Mouse (Mus musculus) stomach, embryonic 14.5 days (tissue): ENCODE measurements around the gene Tbc1d1. TPM values are rescaled to one million over a fixed set of nuclear protein-coding genes. Genes with fewer than 3 reads are reported as not detected.

Experiments used
- ATAC-seq: fragments of 200-750 bp; cut with Nextera tagmentation; 2 replicates; pipeline ENCODE4 v1.8.0; 2017; ENCODE audit warnings: low read depth, moderate TSS enrichment; ENCODE audit not compliant: insufficient number of reproducible peaks, insufficient read depth, low FRiP score
- H3K27ac ChIP-seq: fragments of 300-500 bp; sonication (generic); 2 replicates; pipeline ENCODE4 v1.5.1; 2014; ENCODE audit warnings: mild to moderate bottlenecking, low read length, moderate library complexity, mixed read lengths
- H3K27me3 ChIP-seq: fragments of 300-500 bp; sonication (generic); 2 replicates; pipeline ENCODE4 v1.6.1; 2014; ENCODE audit warnings: low read length, control low read depth, mixed read lengths; ENCODE audit not compliant: control insufficient read depth, insufficient read depth
- H3K36me3 ChIP-seq: fragments of 300-500 bp; sonication (generic); 2 replicates; pipeline ENCODE4 v1.6.1; 2014; ENCODE audit warnings: mild to moderate bottlenecking, control low read depth, low read length, moderate library complexity, mixed read lengths; ENCODE audit not compliant: control insufficient read depth, insufficient read depth
- H3K4me1 ChIP-seq: fragments of 300-500 bp; sonication (generic); 2 replicates; pipeline ENCODE4 v1.6.1; 2014; ENCODE audit warnings: low read length, control low read depth, mixed read lengths; ENCODE audit not compliant: control insufficient read depth, insufficient read depth
- H3K4me2 ChIP-seq: fragments of 300-500 bp; sonication (generic); replicated peaks from 2 replicates; pipeline ENCODE4 v1.6.1; 2014; ENCODE audit warnings: low read depth, low read length, control low read depth
- H3K4me3 ChIP-seq: fragments of 300-500 bp; sonication (generic); 2 replicates; pipeline ENCODE4 v1.5.1; 2014; ENCODE audit warnings: low read depth, low read length, control low read depth
- H3K9ac ChIP-seq: fragments of 300-500 bp; sonication (generic); replicated peaks from 2 replicates; pipeline ENCODE4 v1.6.1; 2014; ENCODE audit warnings: low read depth, mild to moderate bottlenecking, control low read depth, low read length, moderate library complexity, mixed read lengths
- H3K9me3 ChIP-seq: fragments of 300-500 bp; sonication (generic); 2 replicates; pipeline ENCODE4 v1.6.1; 2016; ENCODE audit warnings: low read depth, low read length, control low read depth; ENCODE audit not compliant: control insufficient read depth
- WGBS: fragments of 180-500 bp; shearing (Covaris S2); extraction: QIAGEN DNeasy Blood & Tissue Kit; methylation state at CpG from one replicate; pipeline ENCODE4 v1.1.7; 2014; 5-methylcytosine and 5-hydroxymethylcytosine counted together
- polyA plus RNA-seq: library from polyadenylated mRNA; unstranded; fragments of >200 nt; fragmentation: Nextera tagmentation; extraction: Ambion mirVana; gene quantifications from 2 replicates; pipeline ENCODE4 v1.2.1, GENCODE M21; 2014

Tbc1d1 gene
- polyA plus RNA-seq, 1 experiment from 2014 or later: 37.2 TPM

DNA sequence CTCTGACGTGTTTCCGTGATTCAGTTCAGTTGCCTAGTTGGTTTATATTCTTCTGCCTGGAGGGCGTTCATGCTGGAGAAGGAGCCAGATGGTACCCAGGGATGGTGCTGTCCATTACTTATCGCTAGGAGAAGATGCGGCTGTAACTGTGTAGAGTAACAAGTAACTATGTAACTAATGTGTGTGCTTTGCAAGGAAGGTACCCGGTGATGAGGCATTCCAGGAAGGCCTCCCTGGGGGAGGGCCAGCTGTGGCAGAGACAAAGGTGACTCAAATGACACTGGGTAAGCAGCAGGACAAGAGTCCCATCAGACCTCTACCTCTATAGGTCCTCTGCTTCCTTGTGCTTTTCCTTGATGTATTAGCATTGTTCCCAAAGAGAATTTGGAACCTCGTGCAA, 29.2 kb downstream of the Tbc1d1 start:
- Histone ChIP-seq H3K27me3 (no peaks in the 10 kb centered on the region), H3K9me3 (no peaks in the 10 kb centered on the region), H3K4me2 (no peak overlapping the region), H3K36me3 (no peaks in the 10 kb centered on the region), H3K27ac (no peak overlapping the region), H3K9ac (no peak overlapping the region), H3K4me1 (no peaks in the 10 kb centered on the region), H3K4me3 (no peak overlapping the region)
- WGBS: 52% methylated on average over 7 of the region's 7 CpGs
- no peak for ATAC-seq

DNA sequence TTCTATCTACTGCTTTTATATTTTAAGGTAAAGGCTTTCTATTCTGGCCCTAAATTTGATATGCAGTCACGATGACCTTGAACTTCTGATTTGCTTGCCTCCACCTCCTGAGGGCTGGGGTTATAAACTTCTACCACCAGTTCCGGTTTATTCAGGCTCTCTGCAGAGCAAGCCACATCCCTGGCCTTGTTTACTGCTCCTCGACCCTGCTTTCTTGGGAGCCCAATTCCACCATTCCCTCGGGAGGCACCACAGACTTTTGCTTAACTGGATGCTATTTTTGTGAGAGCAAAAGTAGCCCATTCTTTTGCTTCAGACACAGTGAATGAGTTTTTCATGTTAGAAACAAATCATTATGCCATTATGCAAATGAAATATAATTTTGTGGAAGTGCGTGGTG, 30.5 kb downstream of the Tbc1d1 start:
- H3K4me2 ChIP-seq: no peak overlapping the region
- peaks cover 7% of the 10 kb centered on the region; the same call in 1 of the 2 replicates for H3K9me3 ChIP-seq
- 73% methylated on average over 5 of the region's 5 CpGs for WGBS
- ATAC-seq: no peak
- H3K27ac ChIP-seq: no peak overlapping the region
- no peak overlapping the region for H3K9ac ChIP-seq
- H3K4me1 ChIP-seq: no peaks in the 10 kb centered on the region
- no peak overlapping the region for H3K4me3 ChIP-seq
- no peaks in the 10 kb centered on the region for H3K36me3 ChIP-seq
- H3K27me3 ChIP-seq: no peaks in the 10 kb centered on the region

DNA sequence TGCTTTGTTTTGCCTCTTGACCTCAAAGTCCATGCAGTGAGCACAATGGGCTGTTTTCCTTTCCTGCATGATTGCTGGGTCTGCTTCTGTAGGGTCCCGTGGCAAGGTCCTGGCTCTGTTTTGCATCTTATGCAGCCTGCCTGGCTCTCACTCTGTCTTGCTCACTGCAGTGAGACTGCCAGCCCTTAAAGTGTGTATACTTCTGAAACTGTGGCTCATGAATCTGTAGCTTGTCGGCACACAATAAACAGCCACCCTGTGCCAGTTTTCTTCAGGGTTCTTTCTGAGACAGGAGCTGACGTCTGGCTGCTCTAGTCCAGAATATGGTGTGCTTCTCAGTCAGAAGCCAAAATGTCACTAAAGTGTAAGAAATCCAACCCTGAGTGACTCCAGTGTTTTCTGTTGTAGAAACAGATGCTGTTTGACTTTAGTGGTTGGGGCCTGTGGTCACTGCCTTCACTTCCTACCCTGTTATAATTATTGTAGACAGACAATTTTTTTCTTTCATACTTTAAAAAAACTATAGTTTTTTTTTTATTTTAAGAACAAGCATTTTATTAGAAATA, 32.1 kb downstream of the Tbc1d1 start:
- Histone ChIP-seq H3K9me3 (peaks cover 7% of the 10 kb centered on the region; the same call in 1 of the 2 replicates), H3K27ac (no peak overlapping the region), H3K4me2 (no peak overlapping the region), H3K9ac (no peak overlapping the region), H3K4me3 (no peak overlapping the region), H3K36me3 (no peaks in the 10 kb centered on the region), H3K27me3 (no peaks in the 10 kb centered on the region), H3K4me1 (no peaks in the 10 kb centered on the region; the same call in 1 of the 2 replicates)
- no peak for ATAC-seq
- 34% methylated on average over 3 of the region's 3 CpGs for WGBS

DNA sequence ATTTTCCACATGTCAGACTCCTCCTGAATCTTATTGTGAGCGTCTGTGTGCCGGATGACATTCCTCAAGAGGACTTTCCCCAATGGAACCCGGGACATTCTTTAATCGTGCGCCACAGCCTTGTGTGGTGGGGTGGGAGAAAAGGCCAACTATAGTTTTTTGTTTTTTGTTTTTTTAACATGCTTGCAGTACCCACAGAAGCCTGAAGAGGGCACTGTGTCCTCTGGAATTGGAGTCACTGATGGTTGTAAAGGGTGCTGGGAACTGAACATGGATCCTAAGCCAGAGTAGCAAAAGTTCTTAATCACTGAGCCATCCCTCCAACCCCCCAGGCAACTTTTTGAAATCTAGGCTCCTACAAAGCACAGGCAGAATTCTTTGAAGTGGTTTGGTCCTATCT, 34.8 kb downstream of the Tbc1d1 start:
- H3K4me3 ChIP-seq: no peak overlapping the region
- peaks cover 7% of the 10 kb centered on the region; the same call in 1 of the 2 replicates for H3K9me3 ChIP-seq
- no peak overlapping the region for H3K9ac ChIP-seq
- no peak overlapping the region for H3K27ac ChIP-seq
- H3K27me3 ChIP-seq: no peaks in the 10 kb centered on the region
- WGBS: 95% methylated on average over 5 of the region's 5 CpGs
- no peak overlapping the region for H3K4me2 ChIP-seq
- H3K4me1 ChIP-seq: peaks cover 3% of the 10 kb centered on the region; the same call in 1 of the 2 replicates
- no peaks in the 10 kb centered on the region for H3K36me3 ChIP-seq
- ATAC-seq: no peak

DNA sequence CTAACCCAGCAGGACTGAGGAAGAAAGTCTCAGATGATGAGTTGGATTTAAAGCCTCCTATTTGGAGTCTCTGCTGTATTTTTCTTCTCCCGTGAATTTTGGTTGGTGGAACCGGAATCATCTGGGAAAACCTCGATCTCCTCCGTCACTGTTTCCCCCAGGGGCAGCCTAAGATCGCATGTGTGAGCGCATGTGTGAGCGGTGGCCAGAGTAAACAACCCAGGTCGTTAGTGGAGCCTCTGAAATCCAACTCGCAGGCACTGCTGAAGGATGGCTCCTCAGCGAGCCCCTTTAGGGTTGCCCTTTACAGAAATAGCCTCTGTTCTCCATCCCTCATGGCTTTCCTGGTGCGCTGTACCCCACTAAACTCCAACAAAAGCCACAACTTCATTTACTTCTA, 37.2 kb downstream of the Tbc1d1 start:
- Histone ChIP-seq H3K9ac (no peak overlapping the region), H3K4me1 (peaks cover 3% of the 10 kb centered on the region; the same call in 1 of the 2 replicates), H3K27me3 (no peaks in the 10 kb centered on the region), H3K36me3 (no peaks in the 10 kb centered on the region), H3K9me3 (peaks cover 7% of the 10 kb centered on the region; the same call in 1 of the 2 replicates), H3K4me3 (no peak overlapping the region), H3K4me2 (0 out of 2 replicates have a peak overlapping the region, but pooled peaks have one; percentile 8), H3K27ac (no peak overlapping the region)
- ATAC-seq: no peak
- WGBS: 27% methylated on average over 11 of the region's 11 CpGs

DNA sequence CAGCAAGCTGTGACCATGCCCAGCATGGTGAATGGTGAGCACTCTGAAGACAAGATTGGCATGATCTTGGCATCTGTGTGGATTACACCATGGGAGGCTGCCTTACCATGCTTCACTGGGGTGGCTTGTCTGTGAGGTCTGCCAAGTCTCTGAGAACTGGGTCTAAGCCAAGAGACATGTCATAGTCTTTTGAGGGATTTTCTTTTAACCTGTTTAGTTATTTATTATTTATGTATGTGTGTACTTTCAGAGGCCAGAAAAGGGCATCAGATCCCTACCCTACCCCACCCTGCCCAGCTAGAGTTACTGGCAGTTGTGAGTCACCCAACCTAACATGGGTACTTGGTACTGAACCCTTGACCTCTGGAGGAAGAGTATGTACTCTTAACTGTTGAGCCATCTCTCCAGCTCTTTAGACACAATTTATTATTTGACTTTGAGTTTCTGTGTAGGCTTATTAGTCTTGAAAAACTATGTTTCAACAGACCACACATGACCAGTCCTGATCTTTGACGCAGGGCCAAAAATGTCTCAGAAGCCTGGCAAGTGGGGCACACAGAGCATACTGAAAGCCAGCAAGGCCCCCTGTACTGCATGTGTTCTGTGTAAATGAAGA, 40.3 kb downstream of the Tbc1d1 start:
- Histone ChIP-seq H3K27ac (no peak overlapping the region), H3K9ac (no peak overlapping the region), H3K4me3 (no peak overlapping the region), H3K27me3 (no peaks in the 10 kb centered on the region), H3K4me1 (peaks cover 3% of the 10 kb centered on the region; the same call in 1 of the 2 replicates), H3K36me3 (no peaks in the 10 kb centered on the region), H3K9me3 (peaks cover under 1% of the 10 kb centered on the region; the same call in 1 of the 2 replicates), H3K4me2 (no peak overlapping the region)
- 90% methylated on average over 1 of the region's 1 CpGs for WGBS
- no peak for ATAC-seq

DNA sequence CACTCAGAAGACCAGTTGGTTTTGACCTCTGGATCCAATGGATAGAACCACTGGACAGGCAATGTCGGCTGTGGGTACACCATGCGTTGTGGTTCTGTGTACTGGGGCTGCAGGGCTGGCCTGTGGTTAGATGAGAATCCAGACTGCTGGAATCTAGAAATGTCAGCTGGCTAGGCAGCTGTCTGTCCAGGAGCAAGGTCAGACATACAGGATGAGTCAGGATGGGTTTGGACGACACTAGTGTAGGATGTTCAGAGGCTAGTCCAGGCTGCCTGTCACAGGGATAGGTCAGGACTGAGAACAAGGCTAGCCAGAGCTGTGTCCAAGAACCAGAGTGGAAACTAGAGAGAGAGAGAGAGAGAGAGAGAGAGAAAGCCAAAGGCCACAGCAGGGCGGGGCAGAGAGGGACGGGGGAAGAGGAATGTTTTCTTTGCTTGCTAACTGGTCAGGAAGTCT, 40.8 kb downstream of the Tbc1d1 start:
- Histone ChIP-seq H3K4me1 (peaks cover 3% of the 10 kb centered on the region; the same call in 1 of the 2 replicates), H3K4me3 (no peak overlapping the region), H3K9me3 (no peaks in the 10 kb centered on the region), H3K27ac (no peak overlapping the region), H3K27me3 (no peaks in the 10 kb centered on the region), H3K4me2 (no peak overlapping the region), H3K36me3 (no peaks in the 10 kb centered on the region), H3K9ac (no peak overlapping the region)
- ATAC-seq: no peak; the same call in 1 of the 2 replicates
- 73% methylated on average over 5 of the region's 5 CpGs for WGBS

DNA sequence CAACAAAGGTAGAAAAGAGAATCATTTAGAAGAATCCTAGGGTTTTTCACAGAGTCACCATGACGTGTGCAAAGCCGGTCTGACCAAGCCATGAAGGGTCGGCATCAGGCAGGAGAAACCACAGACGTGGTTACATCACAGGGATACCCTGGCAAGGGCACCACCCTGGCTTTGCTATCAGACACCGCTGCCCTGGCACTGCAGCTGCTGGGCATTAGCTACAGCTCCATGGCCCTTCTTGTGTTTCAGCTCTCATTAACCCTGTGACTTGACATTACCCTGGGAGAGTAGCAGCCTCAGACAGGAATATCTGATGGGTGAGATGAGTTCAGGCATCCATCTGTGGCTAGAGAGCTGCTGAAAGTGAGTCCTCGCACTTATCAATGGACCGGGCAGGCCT, 42.5 kb downstream of the Tbc1d1 start:
- no peaks in the 10 kb centered on the region for H3K27me3 ChIP-seq
- no peak for ATAC-seq
- H3K27ac ChIP-seq: no peak overlapping the region
- no peaks in the 10 kb centered on the region for H3K4me1 ChIP-seq
- no peak overlapping the region for H3K9ac ChIP-seq
- H3K4me3 ChIP-seq: no peak overlapping the region
- WGBS: 88% methylated on average over 7 of the region's 7 CpGs
- H3K4me2 ChIP-seq: no peak overlapping the region
- no peaks in the 10 kb centered on the region for H3K9me3 ChIP-seq
- H3K36me3 ChIP-seq: no peaks in the 10 kb centered on the region
